Comparison of ENCODE assay signal across 8 mouse cellular contexts in the genomic region with DNA sequence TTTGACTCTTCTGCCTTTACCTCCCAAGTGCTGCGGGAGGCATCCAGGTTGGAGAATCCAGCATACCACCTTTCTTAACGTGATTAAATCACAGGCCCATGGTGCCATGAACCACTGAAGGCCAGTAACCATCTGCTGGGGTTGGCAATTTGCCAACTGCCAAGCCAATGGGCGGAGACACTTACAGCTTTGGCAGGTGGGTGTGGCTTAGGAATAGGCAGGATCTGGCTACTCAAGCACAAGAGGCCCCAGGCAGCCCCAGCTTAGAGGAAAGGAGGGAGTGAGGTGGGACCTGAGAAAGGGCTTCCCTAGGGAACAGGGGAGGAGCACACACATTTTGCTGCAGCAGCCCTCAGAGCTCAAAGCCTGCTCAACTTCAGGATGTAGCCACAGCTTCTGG. TPM values are rescaled to one million over a fixed set of nuclear protein-coding genes. Genes with fewer than 3 reads are reported as not detected.
A peak's percentile ranks its signal among the peaks of the same experiment; 100 is the strongest.
DNase-seq lines count a peak whose midpoint lies in the region; ATAC-seq lines count a peak whose summit lies in the region.

No protein-coding gene starts in this region.

- ATAC-seq in heart, embryonic 14.5 days (ENCODE audit: insufficient number of reproducible peaks, insufficient read depth, low FRiP score, low read depth): no peak
- no peak for ATAC-seq in heart, embryonic 12.5 days (ENCODE audit: insufficient number of reproducible peaks, low FRiP score)

- no peak overlapping the region for H3K4me3 ChIP-seq in heart, embryonic 14.5 days (ENCODE audit: control insufficient read depth in 1 of 2, insufficient read depth in 1 of 2, low read depth in 1 of 2, low read length in 2 of 2)
- no peak overlapping the region for H3K4me3 ChIP-seq in heart, embryonic 12.5 days

- H3K9me3 ChIP-seq in heart, embryonic 14.5 days (ENCODE audit: control insufficient read depth, low read length): no peaks in the 10 kb centered on the region
- no peaks in the 10 kb centered on the region for H3K9me3 ChIP-seq in heart, embryonic 12.5 days (replicated peaks)

- H3K4me2 ChIP-seq in heart, embryonic 14.5 days (ENCODE audit: low read length): no peak overlapping the region
- no peak overlapping the region for H3K4me2 ChIP-seq in heart, embryonic 12.5 days

- DNase-seq in Muller cell, postnatal 12 days (ENCODE audit: inconsistent ontology term): peak; percentile 65
- peak; percentile 83 to 87 for DNase-seq in cerebellum, postnatal 36 days
- DNase-seq in kidney, postnatal 4 days: peak; percentile 53 to 66
- peak; percentile 37 for DNase-seq in retina, embryonic 14.5 days (ENCODE audit: low spot score)
- DNase-seq in layer of hippocampus, adult 9-10 months (ENCODE audit: low spot score): no peak
- DNase-seq in thymus, adult 18-20 months: no peak

- peaks cover 14 to 23% of the 10 kb centered on the region in 2 experiments for H3K4me1 ChIP-seq in heart, embryonic 14.5 days (ENCODE audit: control insufficient read depth in 2 of 2, insufficient read depth in 2 of 2, low read length in 2 of 2)
- H3K4me1 ChIP-seq in heart, embryonic 12.5 days (replicated peaks): peaks cover 38% of the 10 kb centered on the region

- no peak overlapping the region for H3K27ac ChIP-seq in heart, embryonic 14.5 days (replicated peaks in 1 of 2; ENCODE audit: control insufficient read depth in 1 of 2, insufficient read depth in 1 of 2, low read depth in 2 of 2, low read length in 2 of 2)
- H3K27ac ChIP-seq in heart, embryonic 12.5 days (ENCODE audit: poor library complexity, severe bottlenecking): no peak overlapping the region

- H3K9ac ChIP-seq in heart, embryonic 14.5 days (ENCODE audit: low read length): peak overlapping the region; percentile 21; the same call in 1 of the 2 replicates
- H3K9ac ChIP-seq in heart, embryonic 12.5 days: no peak overlapping the region

- no peaks in the 10 kb centered on the region for H3K27me3 ChIP-seq in heart, embryonic 14.5 days (ENCODE audit: control insufficient read depth, insufficient read depth, low read length)
- no peaks in the 10 kb centered on the region for H3K27me3 ChIP-seq in heart, embryonic 12.5 days (replicated peaks)

- peaks cover 100% of the 10 kb centered on the region for H3K36me3 ChIP-seq in heart, embryonic 14.5 days (ENCODE audit: control insufficient read depth, insufficient read depth, low read length)
- H3K36me3 ChIP-seq in heart, embryonic 12.5 days: peaks cover 95% of the 10 kb centered on the region

- 55% methylated on average over 3 of the region's 3 CpGs for WGBS in heart, embryonic 14.5 days
- WGBS in heart, embryonic 12.5 days: 63% methylated on average over 3 of the region's 3 CpGs

RNA-seq across cellular contexts. Expression of gene Uqcr11, which starts 11.7 kb away (rescaled TPM):
- 2,007 and 2,169 TPM in 2 replicates for polyA plus RNA-seq in heart, embryonic 14.5 days (2014; fragmentation: Nextera tagmentation; extraction: Ambion mirVana)
- polyA plus RNA-seq in heart, embryonic 12.5 days (2016; fragmentation: Nextera tagmentation; extraction: Ambion mirVana): 951 and 1,026 TPM in 2 replicates

RNA-seq across cellular contexts. Expression of gene Tcf3, which starts 15.1 kb away (rescaled TPM):
- 48.6 and 54.0 TPM in 2 replicates for polyA plus RNA-seq in heart, embryonic 14.5 days (2014; fragmentation: Nextera tagmentation; extraction: Ambion mirVana)
- 85.8 and 89.4 TPM in 2 replicates for polyA plus RNA-seq in heart, embryonic 12.5 days (2016; fragmentation: Nextera tagmentation; extraction: Ambion mirVana)

RNA-seq across cellular contexts. Expression of gene Mbd3, which starts 19.0 kb away (rescaled TPM):
- 116 and 125 TPM in 2 replicates for polyA plus RNA-seq in heart, embryonic 14.5 days (2014; fragmentation: Nextera tagmentation; extraction: Ambion mirVana)
- polyA plus RNA-seq in heart, embryonic 12.5 days (2016; fragmentation: Nextera tagmentation; extraction: Ambion mirVana): 176 and 181 TPM in 2 replicates

RNA-seq across cellular contexts. Expression of gene Mex3d, which starts 30.9 kb away (rescaled TPM):
- 3.9 and 6.3 TPM in 2 replicates for polyA plus RNA-seq in heart, embryonic 14.5 days (2014; fragmentation: Nextera tagmentation; extraction: Ambion mirVana)
- 6.1 and 6.2 TPM in 2 replicates for polyA plus RNA-seq in heart, embryonic 12.5 days (2016; fragmentation: Nextera tagmentation; extraction: Ambion mirVana)

Comparison
In these comparisons a context has a peak if more than half of its experiments do, and no peak if none do; other contexts are left out.
1. DNase-seq: peak in Muller cell, postnatal 12 days (single experiment), cerebellum, postnatal 36 days (2 of 2), kidney, postnatal 4 days (2 of 2) and retina, embryonic 14.5 days (single experiment); none in layer of hippocampus, adult 9-10 months (single experiment) and thymus, adult 18-20 months (0 of 2).